Mouse (Mus musculus): Measurements from ENCODE around the gene Pop5.

DNA sequence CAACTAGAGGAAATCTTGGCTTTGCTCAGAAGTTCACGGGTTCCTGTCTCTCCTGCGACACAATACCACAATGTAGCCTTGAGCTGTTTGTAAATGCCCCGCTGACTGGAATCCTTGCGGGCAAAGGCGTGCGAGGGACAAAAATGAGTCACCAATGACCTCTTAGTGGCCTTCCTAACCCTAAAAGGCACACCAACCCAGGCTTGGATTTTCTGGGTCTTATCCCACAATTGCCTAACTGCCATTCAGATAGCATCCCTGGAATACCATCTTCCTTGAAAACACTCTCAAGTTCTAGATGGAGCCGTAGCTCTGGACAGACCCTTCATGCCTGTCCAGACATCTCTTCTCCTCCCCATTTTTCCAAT is 42.8 kb upstream of the Pop5 start:
- no peak for TF ChIP-seq CTCF (IDR thresholded peaks at IDR 0.05; ENCODE audit: low read depth, low read length)
- TF ChIP-seq POLR2A (IDR thresholded peaks at IDR 0.05; ENCODE audit: borderline replicate concordance, low read depth, low read length), result no peak

All from bone marrow macrophage, adult 2 months (primary cell).